Mouse (Mus musculus): ENCODE measurements at regions not wholly inside any gene's neighbourhood (a gene's known extent, or its start where the extent isn't known, plus 50 kb on each side); places are given as distances from the start of the nearest gene placed in this dataset.

- DNase-seq (ENCODE audit: low spot score) (peak; percentile 14), ATAC-seq (peak; percentile 33; the same call in 1 of the 2 replicates)
- no peaks in the 10 kb centered on the region for H3K9me3 ChIP-seq (ENCODE audit: low read length)
- H3K4me1 ChIP-seq (ENCODE audit: insufficient read depth, low read depth, low read length), result no peaks in the 10 kb centered on the region
- 42% methylated on average over 12 of the region's 12 CpGs for WGBS
- no peak overlapping the region for H3K27ac ChIP-seq (ENCODE audit: low read length)
- no peak for TF ChIP-seq EP300 (IDR thresholded peaks at IDR 0.05)
- no peak for TF ChIP-seq CTCF (IDR thresholded peaks at IDR 0.05)
- no peaks in the 10 kb centered on the region for H3K27me3 ChIP-seq (replicated peaks; ENCODE audit: insufficient read depth, low read length)
- no peak overlapping the region for H3K9ac ChIP-seq (replicated peaks; ENCODE audit: low read depth)
- H3K36me3 ChIP-seq (ENCODE audit: insufficient read depth, low read length), result no peaks in the 10 kb centered on the region
- no peak overlapping the region for H3K4me2 ChIP-seq (replicated peaks; ENCODE audit: low read depth, low read length)
- H3K4me3 ChIP-seq (ENCODE audit: low read depth, low read length), result no peak overlapping the region
Observed at GRCm38 (mm10) chr8:113551454-113552273, 83.7 kb upstream of the Mon1b start.

DNA sequence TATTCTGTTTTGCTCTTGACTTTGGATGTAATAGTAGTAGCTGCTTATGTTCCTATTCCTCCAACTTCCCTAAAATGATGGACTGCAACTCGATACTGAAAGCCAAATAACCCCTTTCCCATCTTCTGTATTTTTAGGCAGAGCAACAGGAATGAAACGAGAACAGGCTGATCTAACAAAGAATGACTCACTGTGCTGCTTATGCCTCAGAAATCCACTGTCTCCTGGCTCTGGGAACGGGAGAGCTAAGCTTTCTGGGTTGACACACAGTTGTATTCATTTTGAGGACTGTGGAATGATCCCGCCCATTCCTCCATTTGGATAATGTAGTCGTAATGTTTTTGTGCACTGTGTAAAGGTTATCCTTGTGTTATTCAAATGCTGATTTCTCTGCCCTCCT is 82.6 kb upstream of the Mon1b start:
- Histone ChIP-seq H3K4me2 (replicated peaks; ENCODE audit: low read depth, low read length) (no peak overlapping the region), H3K27ac (ENCODE audit: low read length) (no peak overlapping the region), H3K9me3 (ENCODE audit: low read length) (no peaks in the 10 kb centered on the region), H3K36me3 (ENCODE audit: insufficient read depth, low read length) (no peaks in the 10 kb centered on the region), H3K27me3 (replicated peaks; ENCODE audit: insufficient read depth, low read length) (no peaks in the 10 kb centered on the region), H3K9ac (replicated peaks; ENCODE audit: low read depth) (no peak overlapping the region), H3K4me3 (ENCODE audit: low read depth, low read length) (no peak overlapping the region), H3K4me1 (ENCODE audit: insufficient read depth, low read depth, low read length) (no peaks in the 10 kb centered on the region)
- 73% methylated on average over 5 of the region's 5 CpGs for WGBS
- TF ChIP-seq CTCF (IDR thresholded peaks at IDR 0.05) (no peak), EP300 (IDR thresholded peaks at IDR 0.05) (no peak)
- ATAC-seq (no peak), DNase-seq (ENCODE audit: low spot score) (no peak)

DNA sequence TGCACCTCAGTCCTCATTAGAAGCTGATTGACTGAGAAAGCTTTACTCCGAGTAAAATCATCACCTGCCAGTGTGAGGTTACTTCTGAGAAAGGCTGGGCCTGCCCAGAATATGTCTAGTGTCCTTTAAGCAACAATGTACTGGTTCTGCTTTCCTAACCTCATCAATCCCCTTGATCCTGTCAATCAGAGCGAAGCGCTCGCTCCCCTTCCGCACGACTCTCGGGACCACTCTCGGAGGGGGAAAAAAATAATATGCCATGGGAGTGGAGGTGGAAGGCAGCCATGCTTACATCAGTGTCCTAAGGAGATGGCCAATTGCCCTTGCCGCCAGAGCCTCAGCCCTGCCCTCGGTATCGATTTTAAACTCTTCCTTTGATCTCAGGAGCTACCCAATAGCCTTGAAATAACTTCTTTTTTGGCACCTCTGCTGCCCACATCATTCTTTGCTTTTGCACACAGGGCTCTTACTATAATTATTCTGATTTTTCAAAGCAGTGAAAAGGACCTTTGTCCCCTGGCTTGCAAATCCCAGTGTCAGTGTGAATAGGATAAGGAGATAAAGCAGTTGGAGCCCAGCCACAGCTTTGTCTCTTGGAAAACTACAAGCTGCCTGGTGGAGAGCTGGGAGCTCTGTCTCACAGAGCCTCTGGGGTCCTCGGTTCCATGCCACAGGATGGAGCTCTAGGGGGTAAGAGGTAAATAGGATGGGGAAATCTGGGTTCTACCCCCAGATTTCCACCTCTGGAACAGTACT is 80.5 kb upstream of the Mon1b start:
- H3K4me3 ChIP-seq (ENCODE audit: low read depth, low read length), result no peak overlapping the region
- ATAC-seq (no peak), DNase-seq (ENCODE audit: low spot score) (no peak)
- H3K27ac ChIP-seq (ENCODE audit: low read length), result no peak overlapping the region
- no peaks in the 10 kb centered on the region for H3K27me3 ChIP-seq (replicated peaks; ENCODE audit: insufficient read depth, low read length)
- H3K4me2 ChIP-seq (replicated peaks; ENCODE audit: low read depth, low read length), result no peak overlapping the region
- no peaks in the 10 kb centered on the region for H3K4me1 ChIP-seq (ENCODE audit: insufficient read depth, low read depth, low read length)
- 43% methylated on average over 12 of the region's 12 CpGs for WGBS
- H3K9ac ChIP-seq (replicated peaks; ENCODE audit: low read depth), result no peak overlapping the region
- TF ChIP-seq CTCF (IDR thresholded peaks at IDR 0.05), result no peak
- no peak for TF ChIP-seq EP300 (IDR thresholded peaks at IDR 0.05)
- no peaks in the 10 kb centered on the region for H3K36me3 ChIP-seq (ENCODE audit: insufficient read depth, low read length)
- H3K9me3 ChIP-seq (ENCODE audit: low read length), result no peaks in the 10 kb centered on the region

- Histone ChIP-seq H3K27me3 (replicated peaks; ENCODE audit: insufficient read depth, low read length) (no peaks in the 10 kb centered on the region), H3K27ac (ENCODE audit: low read length) (no peak overlapping the region), H3K4me2 (replicated peaks; ENCODE audit: low read depth, low read length) (no peak overlapping the region), H3K9me3 (ENCODE audit: low read length) (no peaks in the 10 kb centered on the region), H3K4me1 (ENCODE audit: insufficient read depth, low read depth, low read length) (no peaks in the 10 kb centered on the region), H3K4me3 (ENCODE audit: low read depth, low read length) (no peak overlapping the region), H3K9ac (replicated peaks; ENCODE audit: low read depth) (no peak overlapping the region), H3K36me3 (ENCODE audit: insufficient read depth, low read length) (no peaks in the 10 kb centered on the region)
- no peak for ATAC-seq
- DNase-seq (ENCODE audit: low spot score), result no peak
- TF ChIP-seq CTCF (IDR thresholded peaks at IDR 0.05) (no peak), EP300 (IDR thresholded peaks at IDR 0.05) (no peak)
- 60% methylated on average over 5 of the region's 5 CpGs for WGBS
Observed at GRCm38 (mm10) chr8:113556994-113557393, 78.4 kb upstream of the Mon1b start.

DNA sequence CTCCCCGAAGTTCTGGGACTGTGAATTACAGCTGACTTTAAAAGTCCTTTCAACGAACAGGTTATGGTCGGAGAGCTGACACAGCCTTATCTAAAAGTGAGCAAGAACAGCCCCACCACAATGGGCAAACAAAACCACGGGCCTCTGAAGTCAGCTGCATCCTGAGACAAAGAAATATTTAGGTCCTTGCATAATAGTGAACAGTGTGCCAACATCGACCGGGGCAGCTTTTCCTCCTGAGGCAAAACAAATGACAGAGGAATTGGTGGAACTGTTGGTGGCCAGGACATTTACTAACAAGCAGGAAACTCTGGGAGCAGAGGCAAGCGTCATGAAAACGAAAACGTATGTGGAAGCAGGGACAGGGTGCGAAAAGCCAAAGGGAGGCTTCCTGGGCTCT is 54.3 kb upstream of the Mon1b start:
- peak; percentile 77 for ATAC-seq
- H3K27ac ChIP-seq (ENCODE audit: low read length), result no peak overlapping the region
- TF ChIP-seq CTCF (IDR thresholded peaks at IDR 0.05), result no peak
- no peak; the same call in 1 of the 2 replicates for TF ChIP-seq EP300 (IDR thresholded peaks at IDR 0.05)
- 15% methylated on average over 10 of the region's 10 CpGs for WGBS
- H3K4me1 ChIP-seq (ENCODE audit: insufficient read depth, low read depth, low read length), result peaks cover 2% of the 10 kb centered on the region; the same call in 1 of the 2 replicates
- peak; percentile 56 for DNase-seq (ENCODE audit: low spot score)
- no peak overlapping the region for H3K9ac ChIP-seq (replicated peaks; ENCODE audit: low read depth)
- no peaks in the 10 kb centered on the region for H3K27me3 ChIP-seq (replicated peaks; ENCODE audit: insufficient read depth, low read length)
- no peak overlapping the region for H3K4me2 ChIP-seq (replicated peaks; ENCODE audit: low read depth, low read length)
- H3K36me3 ChIP-seq (ENCODE audit: insufficient read depth, low read length), result no peaks in the 10 kb centered on the region
- H3K4me3 ChIP-seq (ENCODE audit: low read depth, low read length), result no peak overlapping the region
- H3K9me3 ChIP-seq (ENCODE audit: low read length), result no peaks in the 10 kb centered on the region

GRCm38 (mm10) chr8:113581704-113582103 is 53.7 kb upstream of the Mon1b start:
- H3K4me3 ChIP-seq (ENCODE audit: low read depth, low read length), result no peak overlapping the region
- H3K27ac ChIP-seq (ENCODE audit: low read length), result no peak overlapping the region
- H3K36me3 ChIP-seq (ENCODE audit: insufficient read depth, low read length), result no peaks in the 10 kb centered on the region
- H3K9ac ChIP-seq (replicated peaks; ENCODE audit: low read depth), result no peak overlapping the region
- 0 out of 2 replicates have a peak, but pooled peaks have one; percentile 21 for ATAC-seq
- TF ChIP-seq CTCF (IDR thresholded peaks at IDR 0.05) (no peak), EP300 (IDR thresholded peaks at IDR 0.05) (no peak)
- H3K9me3 ChIP-seq (ENCODE audit: low read length), result no peaks in the 10 kb centered on the region
- peaks cover 2% of the 10 kb centered on the region; the same call in 1 of the 2 replicates for H3K4me1 ChIP-seq (ENCODE audit: insufficient read depth, low read depth, low read length)
- H3K27me3 ChIP-seq (replicated peaks; ENCODE audit: insufficient read depth, low read length), result no peaks in the 10 kb centered on the region
- WGBS, result 23% methylated on average over 12 of the region's 12 CpGs
- no peak overlapping the region for H3K4me2 ChIP-seq (replicated peaks; ENCODE audit: low read depth, low read length)
- no peak for DNase-seq (ENCODE audit: low spot score)

Measured in lung, postnatal 0 days (tissue).